Mouse (Mus musculus) E14TG2a.4 (cell line): ENCODE measurements around the gene Cdh23.

Experiments
- CTCF ChIP-seq: conservative IDR thresholded peaks from 2 replicates; pipeline ENCODE4 v1.5.1; 2014; ENCODE audit warnings: low read length
- NANOG ChIP-seq: IDR thresholded peaks from 2 replicates; pipeline ENCODE4 v1.6.1; 2014; ENCODE audit warnings: borderline replicate concordance, low read length, mixed read lengths
- POU5F1 ChIP-seq: IDR thresholded peaks from 2 replicates; pipeline ENCODE4 v1.6.1; 2014; ENCODE audit warnings: low read length, borderline replicate concordance

DNA sequence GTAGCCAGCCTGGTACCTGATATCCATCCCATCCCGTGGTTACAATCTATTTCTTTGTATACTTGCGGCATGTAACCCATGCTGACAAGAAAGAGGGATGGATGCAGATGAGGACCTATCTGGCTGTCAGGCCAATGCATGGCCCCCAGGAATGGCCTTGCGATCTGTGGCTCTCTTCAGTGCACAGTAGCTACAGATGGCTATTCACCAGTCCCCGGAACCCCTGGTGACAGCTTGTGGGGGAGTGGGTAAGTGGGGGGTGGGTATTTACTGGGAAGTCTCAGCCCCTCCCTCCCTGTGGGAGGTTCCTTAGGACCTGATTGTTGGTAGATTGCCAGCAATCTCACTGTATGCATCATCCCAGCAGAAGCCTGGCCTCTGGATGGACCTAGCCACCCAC, 163.8 kb downstream of the Cdh23 start:
- TF ChIP-seq CTCF: no peak
- no peak for TF ChIP-seq POU5F1
- no peak for TF ChIP-seq NANOG
